Mouse (Mus musculus) adrenal gland, postnatal 14 days (tissue): ENCODE results near the gene Mettl27. TPM values are rescaled to one million over a fixed set of nuclear protein-coding genes. Genes with fewer than 3 reads are reported as not detected.
"Not testable (repeated sequence)": the region's sequence is repeated elsewhere in the genome, so short reads cannot be mapped to it uniquely, and the experiment has no call there.

Source experiments
- DNase-seq: peaks from one replicate; pipeline ENCODE4 v3.0.0; 2021; ENCODE audit warnings: mixed read lengths
- total RNA-seq: library from RNA; stranded (reverse); gene quantifications from 2 replicates; pipeline ENCODE4 v1.2.3, GENCODE M21; 2021

Mettl27 gene
- total RNA-seq, 1 experiment from 2014 or later, result 24.5 TPM

DNA sequence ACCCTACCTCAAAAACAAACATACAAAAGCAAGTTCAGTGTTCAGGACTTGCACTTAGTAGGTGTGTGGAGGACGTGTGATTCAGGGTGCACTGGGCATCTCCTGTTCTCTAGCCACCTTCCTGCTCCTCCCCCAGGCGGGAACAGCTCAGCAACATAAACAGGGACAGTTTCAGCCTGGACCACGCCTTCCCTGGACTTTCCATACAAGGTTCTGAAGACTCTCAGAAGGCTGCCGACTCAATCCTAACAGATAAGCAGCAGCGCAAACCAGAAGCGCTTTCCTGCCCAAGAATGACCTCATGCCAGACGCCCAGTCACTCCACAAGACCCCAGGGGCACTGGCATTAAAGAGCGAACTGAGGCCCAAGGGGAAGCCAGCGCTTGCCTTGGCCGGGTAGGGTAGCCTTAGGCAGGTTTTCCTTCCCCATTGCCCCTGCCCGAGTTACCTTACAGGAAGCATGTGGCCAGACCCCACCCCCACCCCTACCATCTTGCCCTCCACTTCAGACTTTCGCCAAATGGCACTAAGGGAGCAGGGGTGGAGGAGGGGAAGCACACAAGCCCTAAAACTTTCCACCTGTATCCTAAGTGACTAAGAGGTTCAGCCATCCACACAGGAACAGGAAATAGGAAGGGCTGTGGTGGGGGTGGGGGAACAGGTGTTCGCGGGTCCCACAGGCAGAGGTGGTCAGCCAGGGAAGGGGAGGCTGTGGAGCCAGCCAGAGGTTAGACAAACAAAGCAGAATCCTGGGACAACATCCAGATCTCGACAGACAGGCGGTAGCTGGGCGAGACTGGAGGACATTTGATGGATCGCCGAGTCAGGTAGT, 19.1 kb downstream of the Mettl27 start:
- DNase-seq, result peak; percentile 37

DNA sequence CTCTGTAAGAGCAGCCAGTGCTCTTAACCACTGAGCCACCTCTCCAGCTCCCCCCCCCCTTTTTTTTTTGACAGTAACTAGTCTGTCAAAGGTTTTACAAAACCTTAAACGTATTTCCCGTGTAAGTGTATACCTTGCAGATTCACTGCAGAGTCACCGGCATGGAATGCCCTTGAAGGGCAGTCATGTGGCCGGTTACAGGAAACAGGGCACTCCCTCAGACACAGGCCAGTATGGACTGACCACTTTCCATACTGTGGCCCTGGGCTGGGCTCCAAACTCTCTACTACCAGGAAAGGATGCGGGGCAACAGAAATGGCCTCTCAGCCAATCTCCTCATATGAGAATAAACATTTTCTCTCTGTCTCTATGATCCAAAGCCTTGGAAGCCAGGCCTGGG, 23.3 kb downstream of the Mettl27 start:
- no peak for DNase-seq

DNA sequence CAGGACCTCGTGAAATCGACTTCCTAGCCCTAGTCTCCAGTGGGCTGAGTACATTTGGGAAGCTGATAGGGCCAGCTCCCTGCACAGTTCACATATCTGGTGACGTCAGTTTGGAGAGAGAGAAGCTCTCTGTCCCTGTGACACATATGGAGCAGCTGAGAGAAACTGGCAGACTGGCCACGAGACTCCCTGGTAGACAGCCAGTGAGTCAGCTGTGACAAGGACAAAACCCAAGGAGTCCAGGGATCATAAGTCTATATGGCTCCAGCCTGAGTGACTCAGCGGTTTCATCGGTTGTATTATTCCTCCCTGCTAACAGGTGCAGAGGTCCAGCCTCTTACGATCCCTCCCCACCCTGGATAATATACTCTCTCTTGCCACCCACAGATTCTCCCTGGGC, 26.9 kb downstream of the Mettl27 start:
- peak; percentile 86 for DNase-seq

DNA sequence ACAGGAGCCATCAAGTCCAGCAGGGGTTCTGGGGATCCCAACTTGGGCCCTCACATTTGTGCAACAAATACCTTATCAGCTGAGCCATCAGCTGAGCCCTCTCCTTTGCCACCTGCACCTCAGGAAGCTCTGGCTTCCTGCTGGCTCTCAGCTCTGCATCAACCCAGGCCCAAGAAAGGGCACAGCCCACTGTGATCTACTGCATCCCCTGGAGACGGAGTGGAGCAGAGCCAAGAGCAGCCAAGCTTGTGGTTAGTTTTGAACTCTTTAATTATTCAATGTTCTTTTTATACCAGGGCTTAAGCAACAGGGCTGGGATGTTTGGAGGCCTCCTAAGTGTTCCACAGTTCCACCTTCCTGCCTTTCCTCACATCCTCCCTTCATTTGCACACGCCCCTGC, 28.3 kb downstream of the Mettl27 start:
- no peak for DNase-seq

DNA sequence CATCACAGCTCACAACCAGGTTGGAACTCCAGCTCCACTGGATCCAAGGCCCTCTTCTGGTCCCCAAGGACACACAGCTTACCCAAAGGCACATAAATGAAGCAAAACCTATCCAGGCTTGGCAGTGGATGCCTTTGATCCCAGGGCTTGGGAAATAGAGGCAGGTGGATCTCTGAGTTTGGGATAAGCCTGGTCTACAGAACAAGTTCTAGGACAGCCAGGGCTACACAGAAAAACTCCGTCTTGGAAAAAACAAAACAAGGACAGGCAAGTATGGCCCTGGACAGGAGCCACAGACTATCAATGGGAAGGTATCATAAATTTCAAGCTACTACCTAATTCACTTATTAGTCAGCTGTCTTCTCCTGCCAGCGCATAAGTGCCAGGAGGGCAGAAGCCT, 29.4 kb downstream of the Mettl27 start:
- no peak for DNase-seq

DNA sequence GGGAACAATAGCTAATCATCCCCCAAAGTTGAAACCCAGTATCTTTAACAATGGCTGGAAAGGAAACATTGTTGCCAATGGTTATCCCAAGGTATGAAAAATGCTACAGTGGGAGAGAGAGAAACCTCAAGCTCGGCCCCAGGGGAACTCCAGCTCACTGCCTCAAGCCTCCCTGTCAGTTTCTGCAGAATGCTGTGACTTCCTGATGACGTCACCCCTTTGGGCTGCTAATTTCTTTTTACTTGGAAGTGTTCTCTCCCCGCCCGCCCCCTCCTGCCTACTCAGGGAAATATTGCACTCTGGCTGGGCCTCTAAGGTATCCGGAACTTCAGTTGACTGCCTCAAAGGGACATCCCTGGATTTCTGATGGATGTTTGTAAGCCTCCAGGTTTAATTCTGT, 31.4 kb downstream of the Mettl27 start:
- peak; percentile 26 for DNase-seq

DNA sequence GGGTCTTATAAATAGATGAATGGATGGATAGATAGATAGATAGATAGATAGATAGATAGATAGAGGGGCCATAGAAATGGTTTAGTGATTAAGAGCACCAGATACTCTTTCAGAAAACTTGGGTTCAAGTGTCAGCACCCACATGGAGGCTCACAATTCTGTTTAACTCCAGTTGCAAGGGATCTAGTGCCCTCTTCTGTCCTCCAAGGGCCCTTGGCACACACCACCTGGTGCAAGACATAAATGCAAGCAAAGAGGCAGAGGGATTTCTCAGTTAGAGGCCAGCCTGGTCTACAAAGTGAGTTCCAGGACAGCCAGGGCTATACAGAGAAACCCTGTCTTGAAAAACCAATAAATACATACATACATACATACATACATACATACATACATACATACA, 32.5 kb downstream of the Mettl27 start:
- not testable (repeated sequence) for DNase-seq

DNA sequence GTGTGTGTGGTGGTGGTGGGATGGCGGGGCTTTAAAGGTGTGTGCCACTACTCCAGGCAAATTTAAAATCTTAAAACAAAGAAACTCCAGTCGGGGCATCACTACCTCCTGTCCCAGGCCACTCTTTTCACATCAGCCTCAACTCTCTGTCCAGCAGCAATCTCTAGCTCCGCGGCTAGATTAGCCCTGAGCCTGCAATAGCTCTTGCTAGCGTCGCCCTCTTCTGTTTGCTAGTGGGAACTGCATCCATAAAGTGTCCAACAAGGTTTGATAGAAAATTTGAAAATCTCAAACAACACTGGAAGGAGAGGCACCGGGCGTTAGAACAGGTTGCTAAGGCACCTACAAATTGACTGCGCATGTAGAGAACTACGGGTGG, 33.3 kb downstream of the Mettl27 start:
- peak; percentile 85 for DNase-seq

DNA sequence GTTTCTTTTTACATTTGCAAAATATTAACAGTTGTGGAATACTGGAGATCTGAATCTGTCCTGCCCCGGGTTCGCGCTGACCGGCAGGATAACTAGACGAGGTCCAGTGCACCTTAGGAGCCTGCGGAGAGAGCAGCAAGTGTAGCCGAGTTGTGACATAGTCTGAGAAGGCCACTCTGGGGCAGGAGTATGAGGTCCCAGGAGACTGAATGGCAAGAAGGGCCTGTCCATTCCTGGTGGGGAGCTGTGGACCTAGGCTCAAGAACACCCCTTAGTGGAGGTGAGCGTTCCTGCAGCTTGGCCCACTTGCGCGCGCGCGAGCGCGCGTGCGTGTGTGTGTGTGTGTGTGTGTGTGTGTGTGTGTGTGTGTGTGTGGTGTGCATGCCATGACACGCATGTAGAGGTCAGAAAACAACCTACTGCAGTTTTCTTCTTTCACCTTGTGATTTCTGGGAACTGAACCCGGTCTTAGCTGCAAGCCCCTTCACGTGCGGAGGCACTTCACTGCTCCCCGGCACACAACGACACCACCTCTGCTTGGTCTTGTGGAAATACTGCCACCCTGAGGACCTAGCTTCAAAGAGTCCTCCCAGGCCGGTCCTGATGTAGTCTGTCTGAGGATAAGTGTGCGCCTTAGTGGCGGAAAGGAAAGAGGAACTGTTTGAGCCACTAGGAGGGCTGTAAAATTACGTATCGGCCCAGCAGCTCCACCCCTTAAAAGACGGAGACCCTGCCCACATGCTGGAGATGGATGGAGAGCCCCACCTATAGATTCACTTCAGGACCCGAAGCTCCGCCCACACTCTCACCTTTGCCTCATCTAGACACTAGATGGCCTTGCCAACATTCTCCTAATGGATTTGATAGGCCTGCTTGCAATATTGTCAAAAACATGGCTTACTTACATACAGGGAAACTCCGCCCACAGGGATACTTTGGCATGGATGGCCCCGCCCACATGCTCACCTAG, 34.0 kb downstream of the Mettl27 start:
- DNase-seq, result peak; percentile 72

DNA sequence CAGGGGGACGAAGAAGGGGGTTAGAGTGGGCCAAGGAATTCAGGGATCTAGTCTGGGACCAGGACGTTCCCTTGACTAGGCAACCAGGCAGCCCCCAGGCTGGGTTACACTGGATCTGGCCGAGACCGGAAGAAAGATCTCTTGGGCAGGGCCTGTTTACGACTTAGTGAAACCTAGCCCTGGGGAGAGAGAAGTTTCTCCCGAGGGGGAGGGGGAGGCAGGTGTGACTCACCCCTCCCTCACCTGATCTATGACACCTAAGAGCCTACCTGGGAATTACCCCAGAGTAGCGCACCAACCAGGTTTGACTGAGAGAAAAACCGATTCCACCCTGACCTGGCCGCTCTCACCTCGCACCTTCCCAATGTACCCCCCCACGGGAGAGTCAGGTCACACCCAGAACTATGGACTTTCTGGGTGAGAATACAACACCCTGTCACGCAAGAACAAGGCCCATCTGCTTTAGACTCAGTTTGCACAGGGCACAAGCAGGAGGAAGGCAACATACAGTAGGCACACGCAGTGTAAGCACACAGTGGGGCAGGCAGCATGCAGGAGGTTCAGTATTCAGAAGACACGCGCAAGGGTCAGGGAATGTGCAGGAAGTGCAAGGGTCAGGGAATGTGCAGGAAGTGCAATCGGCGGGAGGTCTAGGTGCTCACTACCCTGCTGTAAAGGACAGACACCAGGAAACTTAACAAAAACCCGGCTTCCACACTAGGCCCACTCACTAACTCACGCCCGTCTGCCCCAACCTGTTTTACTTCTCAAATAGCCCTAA, 35.2 kb downstream of the Mettl27 start:
- DNase-seq, result no peak

DNA sequence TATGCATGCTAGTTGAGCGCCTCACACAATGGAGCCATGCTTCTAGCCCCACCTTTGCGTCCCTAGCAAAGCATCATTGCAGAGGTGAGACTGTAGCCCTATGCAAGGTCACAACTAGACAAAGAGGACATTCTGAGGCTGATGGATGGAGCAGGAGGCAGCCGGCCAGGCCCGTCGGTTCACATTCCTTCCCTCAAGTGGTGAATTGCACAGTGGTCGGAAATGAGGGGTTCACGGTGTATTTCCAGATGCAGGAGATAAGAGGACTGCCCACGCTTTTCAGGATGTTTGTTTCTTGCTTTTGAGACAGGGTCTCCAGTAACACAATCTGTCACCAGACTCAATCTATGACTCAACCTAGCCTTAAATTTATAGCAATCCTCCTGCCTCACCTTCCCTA, 38.5 kb downstream of the Mettl27 start:
- no peak for DNase-seq

DNA sequence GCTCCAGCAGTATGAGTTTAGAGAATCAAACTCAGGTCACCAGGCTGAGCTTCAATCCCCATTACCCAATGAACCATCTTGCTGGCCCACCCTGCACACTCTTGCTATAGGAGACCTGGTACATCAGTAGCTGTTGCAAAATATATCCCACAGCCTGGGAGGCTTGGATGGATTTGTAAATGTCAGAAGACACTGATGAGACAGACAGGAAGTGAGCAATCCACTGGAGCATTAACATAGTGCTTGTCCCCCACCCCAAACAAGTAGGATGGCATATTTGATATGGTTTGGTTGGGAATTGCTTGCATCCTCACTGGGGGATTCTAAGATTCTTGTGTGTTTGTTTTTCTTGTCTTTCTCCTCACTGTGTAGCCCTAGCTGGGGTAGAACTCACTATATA, 40.9 kb downstream of the Mettl27 start:
- no peak for DNase-seq

DNA sequence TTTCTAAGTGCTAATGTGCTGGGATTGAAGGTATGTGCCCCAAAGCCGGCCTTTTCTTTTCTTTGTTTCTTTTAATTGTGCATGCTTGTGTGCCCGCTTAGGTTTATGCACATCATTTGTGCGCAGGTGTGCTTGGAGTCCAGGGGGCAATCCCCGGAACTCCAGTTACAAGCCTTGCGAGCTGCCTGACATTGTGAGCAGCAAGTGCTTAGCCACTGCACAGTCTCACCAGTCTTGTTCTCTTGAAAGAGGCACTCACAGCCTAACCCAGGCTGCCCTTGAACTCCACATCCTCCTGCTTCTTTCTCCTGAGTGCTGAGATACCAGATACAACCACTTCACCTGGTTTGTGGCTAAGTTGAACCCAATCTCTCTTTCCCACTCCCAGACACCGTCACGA, 41.4 kb downstream of the Mettl27 start:
- no peak for DNase-seq

DNA sequence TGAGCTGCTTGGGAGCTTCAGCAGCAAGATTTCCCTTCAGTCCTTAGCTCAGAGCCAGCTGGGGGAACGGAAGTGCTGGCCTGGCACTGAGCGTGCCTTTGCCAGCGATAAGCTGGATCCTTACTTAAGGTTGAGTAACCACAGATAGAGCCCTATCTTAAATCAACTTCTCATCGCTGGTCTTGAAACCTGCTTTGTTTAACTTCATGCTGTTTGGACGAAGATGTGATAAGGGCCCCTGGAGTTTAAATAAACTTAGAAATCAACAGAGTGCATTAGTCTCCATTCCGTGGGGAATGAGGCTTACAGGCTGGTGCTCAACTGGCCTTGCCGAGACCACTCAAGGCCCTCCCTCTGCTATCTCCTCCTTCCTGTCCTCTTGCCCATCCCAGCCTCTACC, 42.1 kb downstream of the Mettl27 start:
- DNase-seq, result no peak

DNA sequence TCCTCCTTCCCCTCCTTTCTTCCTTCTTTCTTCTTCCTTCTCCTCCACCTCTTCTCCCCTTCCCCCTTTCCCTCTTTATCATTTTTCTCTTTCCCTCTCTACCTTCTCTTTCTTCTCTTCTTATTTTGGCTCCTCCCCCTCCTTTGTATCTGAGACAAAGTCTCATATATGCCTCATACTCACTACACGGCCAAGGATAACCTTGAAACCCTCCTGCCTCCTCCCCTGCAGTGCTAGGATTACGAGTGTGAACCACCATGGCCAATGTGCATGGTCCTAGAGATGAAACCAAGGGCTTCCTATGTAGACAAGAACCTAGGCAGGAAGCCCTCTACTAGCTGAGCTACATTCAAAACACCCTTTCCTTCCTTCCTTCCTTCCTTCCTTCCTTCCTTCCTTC, 42.8 kb downstream of the Mettl27 start:
- DNase-seq, result no peak

DNA sequence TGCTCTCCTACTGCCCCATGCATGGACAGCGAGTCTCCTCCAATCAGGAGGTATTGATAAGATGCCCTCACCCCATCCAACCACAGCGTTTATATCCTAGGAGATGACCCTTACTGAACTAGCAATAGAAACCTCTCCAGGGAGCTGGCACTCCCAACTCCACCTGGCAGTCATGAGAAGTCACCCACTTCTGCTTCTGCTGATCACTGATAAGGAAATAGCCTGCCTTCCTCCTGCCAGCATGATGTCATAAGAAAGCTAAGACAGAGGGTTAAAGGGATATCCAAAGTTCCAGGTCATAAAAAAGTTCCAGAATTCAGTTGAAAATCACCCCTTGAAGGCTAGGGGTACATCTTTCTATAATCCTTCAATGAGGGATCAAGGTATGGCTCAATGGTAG, 44.0 kb downstream of the Mettl27 start:
- DNase-seq, result no peak

DNA sequence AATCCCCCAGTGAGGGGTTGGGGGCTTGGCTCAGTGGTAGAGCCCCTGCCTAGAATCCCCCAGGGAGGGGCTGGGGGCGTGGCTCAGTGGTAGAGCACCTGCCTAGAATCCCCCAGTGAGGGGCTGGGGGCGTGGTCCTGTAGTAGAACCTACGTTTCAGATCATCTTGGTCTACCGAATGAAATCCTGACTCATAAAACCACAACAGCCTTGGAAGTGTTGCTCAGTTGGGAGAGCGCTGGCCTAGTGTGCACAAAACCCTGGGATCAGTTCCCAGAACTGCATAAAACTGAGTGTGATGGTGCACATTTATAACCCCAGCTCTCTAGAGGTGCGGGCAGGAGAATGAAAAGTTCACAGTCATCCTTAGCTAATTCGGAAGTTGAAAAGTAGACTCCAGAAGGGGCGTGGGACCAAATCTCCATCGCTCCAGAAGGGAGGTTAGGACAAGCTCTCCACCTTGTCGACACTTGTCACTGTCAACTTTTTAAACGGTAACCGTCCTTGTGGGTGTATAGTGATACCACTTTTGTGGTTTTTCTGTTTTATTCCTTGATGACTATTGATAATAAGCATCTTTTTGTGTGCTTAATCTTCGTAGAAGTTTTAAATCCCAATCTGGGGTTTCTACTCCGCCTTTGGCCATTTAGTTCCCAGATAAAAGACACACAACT, 44.5 kb downstream of the Mettl27 start:
- no peak for DNase-seq

DNA sequence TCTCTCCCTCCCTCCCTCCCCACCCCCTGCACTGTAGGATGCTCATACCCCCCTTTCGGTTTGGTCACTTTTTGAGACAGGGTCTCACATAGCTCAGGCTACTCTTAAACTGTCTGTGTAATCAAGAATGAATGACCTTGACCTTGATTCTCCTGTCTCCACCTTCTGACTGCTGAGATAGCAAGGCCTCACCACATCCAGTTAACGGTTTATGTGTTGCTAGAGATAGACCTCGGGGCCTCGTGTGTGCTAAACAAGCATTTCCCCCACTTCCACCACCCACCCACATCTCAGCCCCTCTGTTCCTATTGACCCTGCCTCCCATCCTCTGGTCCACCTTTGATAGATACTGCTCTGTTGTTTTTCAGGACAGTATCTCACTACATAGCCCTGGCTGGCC, 45.7 kb downstream of the Mettl27 start:
- DNase-seq, result no peak

DNA sequence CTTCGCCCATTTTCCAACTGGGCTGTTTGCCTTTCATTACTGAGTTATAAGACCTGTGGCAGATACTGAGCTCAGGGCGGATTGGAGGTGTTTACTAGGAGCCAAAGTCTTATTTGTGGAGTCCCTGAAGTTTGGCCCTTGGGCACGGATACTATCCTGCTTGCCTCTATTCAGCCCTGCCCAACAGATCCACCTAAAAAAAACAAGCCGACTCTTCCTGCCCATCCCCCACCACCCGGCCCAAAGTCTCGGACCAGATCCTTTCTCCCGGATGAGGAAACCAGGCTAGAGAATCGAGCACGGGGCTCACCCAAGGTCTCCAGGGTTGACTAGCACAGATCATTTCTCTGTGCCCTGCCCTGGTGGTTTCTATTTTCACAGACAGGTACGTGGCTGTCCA, 49.0 kb downstream of the Mettl27 start:
- DNase-seq, result no peak

DNA sequence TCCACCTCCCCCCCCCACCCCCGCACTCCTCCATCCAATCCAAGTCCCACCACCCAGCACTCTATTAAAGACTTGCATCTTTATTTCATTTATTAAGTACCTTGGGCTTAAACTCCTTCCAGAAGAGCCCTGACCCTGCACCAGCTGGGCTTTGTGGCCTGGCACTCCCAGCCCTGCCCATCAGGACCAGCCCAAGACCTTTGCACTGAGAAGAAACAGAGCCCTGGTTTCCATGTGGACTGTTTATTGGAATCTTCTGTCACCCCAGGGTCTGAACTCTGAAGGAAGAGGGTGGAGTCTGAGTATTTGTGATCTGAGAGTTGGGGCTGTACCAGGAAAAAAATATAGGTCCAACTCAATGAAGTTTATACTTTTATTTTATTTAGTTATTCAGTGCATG, 50.9 kb downstream of the Mettl27 start:
- no peak for DNase-seq

DNA sequence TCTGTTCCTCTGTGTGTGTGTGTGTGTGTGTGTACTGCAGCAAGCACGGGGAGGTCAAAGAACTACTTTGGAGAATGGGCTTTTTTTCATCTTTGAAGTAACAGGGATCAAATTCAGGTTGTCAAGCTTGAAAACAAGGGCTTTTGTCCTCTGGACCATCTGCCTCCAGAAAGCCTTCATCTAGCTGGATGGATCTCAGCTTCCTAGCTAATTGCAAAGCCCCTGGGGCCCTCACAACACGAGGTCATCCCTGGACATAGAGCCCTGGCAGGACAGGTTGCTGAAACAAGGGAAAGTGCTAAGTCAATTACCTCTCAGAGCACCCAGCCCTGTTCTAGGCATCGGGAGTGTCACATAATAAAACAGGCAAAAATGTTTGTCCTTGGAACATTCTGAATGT, 51.6 kb downstream of the Mettl27 start:
- no peak for DNase-seq
